Mouse (Mus musculus): ENCODE data around the gene Pofut2. TPM values are rescaled to one million over a fixed set of nuclear protein-coding genes. Genes with fewer than 3 reads are reported as not detected.

Pofut2 gene
- total RNA-seq, 2 experiments from 2014 or later: 29.5 to 30.1 TPM

- Histone ChIP-seq H3K4me3 (no peak overlapping the region), H3K27ac (no peak overlapping the region)
- no peak for TF ChIP-seq CTCF (conservative IDR thresholded peaks at IDR 0.05)
- no peak for DNase-seq (ENCODE audit: low spot score in 2 of 2)
These were observed 31.8 kb downstream of the Pofut2 start for GRCm38 (mm10) chr10:77290624-77291366.

GRCm38 (mm10) chr10:77294691-77295090 lies 35.7 kb downstream of the Pofut2 start:
- 0 out of 2 replicates have a peak overlapping the region, but pooled peaks have one; percentile 3 for H3K27ac ChIP-seq
- TF ChIP-seq CTCF (conservative IDR thresholded peaks at IDR 0.05): no peak
- peak; percentile 42 to 49 for DNase-seq (ENCODE audit: low spot score in 2 of 2)
- no peak overlapping the region for H3K4me3 ChIP-seq

DNA sequence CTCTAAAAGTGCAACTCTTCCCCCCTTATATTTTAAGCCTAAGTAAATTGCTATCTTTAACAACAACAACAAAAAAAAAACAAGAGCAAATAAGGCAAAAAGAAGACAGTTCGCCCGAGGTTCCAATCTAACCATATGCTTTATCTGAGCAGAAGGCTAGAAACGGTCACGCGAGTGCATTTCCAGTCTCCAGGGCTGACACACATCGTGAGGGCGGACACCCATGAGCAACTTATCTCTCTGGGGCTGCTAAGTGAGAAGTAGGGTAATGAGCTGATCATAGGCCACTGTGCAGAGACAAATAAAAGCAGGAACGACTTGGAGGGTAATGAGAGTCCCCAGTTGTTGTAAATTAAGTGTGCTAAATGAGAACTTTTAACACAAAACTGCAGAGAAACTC lies 39.6 kb downstream of the Pofut2 start:
- Histone ChIP-seq H3K27ac (no peak overlapping the region), H3K4me3 (no peak overlapping the region)
- no peak for TF ChIP-seq CTCF (conservative IDR thresholded peaks at IDR 0.05)
- DNase-seq (ENCODE audit: low spot score in 2 of 2): no peak

DNA sequence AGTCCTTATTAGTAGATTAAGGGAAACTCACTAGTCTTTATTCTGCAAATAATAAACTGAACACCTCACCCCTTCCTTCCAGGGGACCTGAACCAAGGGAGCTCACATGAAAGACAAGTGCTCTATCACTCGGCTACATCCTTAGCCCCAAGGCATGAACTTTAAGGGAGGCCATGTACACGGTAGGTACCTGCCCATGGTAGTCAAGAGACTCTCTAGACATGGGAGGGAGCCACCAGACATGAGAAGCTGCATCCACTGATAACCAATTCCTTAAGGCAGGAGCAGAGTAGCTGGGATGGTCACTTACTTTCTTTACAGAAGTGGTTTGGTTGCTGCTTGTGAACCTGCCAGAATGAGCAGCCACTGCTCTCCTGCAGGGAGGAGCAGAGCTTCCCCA lies 40.2 kb downstream of the Pofut2 start:
- no peak for DNase-seq (ENCODE audit: low spot score in 2 of 2)
- no peak overlapping the region for H3K4me3 ChIP-seq
- TF ChIP-seq CTCF (conservative IDR thresholded peaks at IDR 0.05): no peak
- no peak overlapping the region for H3K27ac ChIP-seq

GRCm38 (mm10) chr10:77300237-77300933 lies 41.4 kb downstream of the Pofut2 start:
- DNase-seq (ENCODE audit: low spot score in 2 of 2): no peak
- no peak for TF ChIP-seq CTCF (conservative IDR thresholded peaks at IDR 0.05)
- H3K27ac ChIP-seq: no peak overlapping the region
- no peak overlapping the region for H3K4me3 ChIP-seq

- no peak for TF ChIP-seq CTCF (conservative IDR thresholded peaks at IDR 0.05)
- no peak overlapping the region for H3K27ac ChIP-seq
- DNase-seq (ENCODE audit: low spot score in 2 of 2): no peak
These were observed 41.9 kb downstream of the Pofut2 start for GRCm38 (mm10) chr10:77300934-77301297.

DNA sequence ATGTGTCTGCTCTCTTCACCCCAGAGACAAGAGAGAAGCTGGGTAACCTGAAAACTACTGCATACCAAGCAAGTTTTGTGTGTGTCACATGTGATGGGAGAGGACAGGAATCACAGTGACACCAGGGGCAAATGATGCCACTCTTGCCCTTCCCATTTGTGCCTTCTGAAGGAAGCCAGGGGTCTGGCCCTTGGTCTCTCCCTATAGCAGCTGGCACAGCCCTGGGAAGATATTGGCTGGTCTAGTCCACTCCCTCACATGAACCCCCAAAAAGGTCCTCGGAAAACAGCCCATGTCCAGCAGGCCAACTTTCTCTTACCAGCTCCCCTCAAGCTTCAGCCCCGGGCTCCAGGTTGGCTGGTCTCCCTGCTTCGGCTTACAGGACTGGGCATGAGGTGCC lies 45.3 kb downstream of the Pofut2 start:
- no peak for DNase-seq (ENCODE audit: low spot score in 2 of 2)
- H3K4me3 ChIP-seq: no peak overlapping the region
- no peak for TF ChIP-seq CTCF (conservative IDR thresholded peaks at IDR 0.05)
- no peak overlapping the region for H3K27ac ChIP-seq

More at GRCm38 (mm10) chr10:77300934-77301297, 41.9 kb downstream of the Pofut2 start:
- no peak overlapping the region for H3K4me3 ChIP-seq

GRCm38 (mm10) chr10:77304840-77305533 lies 46.0 kb downstream of the Pofut2 start:
- no peak overlapping the region for H3K27ac ChIP-seq
- DNase-seq (ENCODE audit: low spot score in 2 of 2): no peak
- TF ChIP-seq CTCF (conservative IDR thresholded peaks at IDR 0.05): no peak
- H3K4me3 ChIP-seq: no peak overlapping the region

- no peak overlapping the region for H3K27ac ChIP-seq
- no peak for TF ChIP-seq CTCF (conservative IDR thresholded peaks at IDR 0.05)
- no peak overlapping the region for H3K4me3 ChIP-seq
- no peak for DNase-seq (ENCODE audit: low spot score in 2 of 2)
These were observed 46.7 kb downstream of the Pofut2 start for GRCm38 (mm10) chr10:77305766-77306165.

GRCm38 (mm10) chr10:77308978-77309377 lies 50.0 kb downstream of the Pofut2 start:
- no peak for TF ChIP-seq CTCF (conservative IDR thresholded peaks at IDR 0.05)
- Histone ChIP-seq H3K27ac (no peak overlapping the region), H3K4me3 (no peak overlapping the region)
- no peak for DNase-seq (ENCODE audit: low spot score in 2 of 2)

DNA sequence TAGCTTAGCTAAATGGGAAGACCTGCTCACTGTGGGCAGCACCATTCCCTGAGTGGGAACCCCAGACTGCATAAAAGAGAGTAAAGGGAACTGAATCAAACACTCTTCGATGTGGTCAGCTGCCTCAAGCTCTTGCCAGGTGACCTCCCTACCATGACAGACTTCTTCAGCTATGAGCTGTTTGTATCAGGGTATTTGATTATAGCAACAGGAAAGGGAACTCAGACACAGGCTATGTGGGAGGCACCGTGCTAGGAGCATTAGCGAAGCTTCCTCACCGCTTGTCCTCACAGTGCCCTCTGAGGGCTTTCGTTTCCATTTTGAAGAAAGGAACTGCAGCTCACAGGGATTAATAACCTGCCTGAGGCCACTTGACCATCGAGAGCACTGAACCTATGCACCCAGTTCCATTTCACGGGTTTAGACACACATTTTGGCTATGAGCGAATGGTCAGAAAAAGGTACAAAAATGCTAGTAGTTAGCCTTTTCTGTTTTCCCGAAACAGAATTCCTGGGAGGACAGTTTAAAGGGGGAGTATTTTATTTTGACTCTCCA lies 55.8 kb downstream of the Pofut2 start:
- Histone ChIP-seq H3K27ac (peak overlapping the region; percentile 83), H3K4me3 (no peak overlapping the region)
- DNase-seq (ENCODE audit: low spot score in 2 of 2): no peak
- TF ChIP-seq CTCF (conservative IDR thresholded peaks at IDR 0.05): no peak

- TF ChIP-seq CTCF (conservative IDR thresholded peaks at IDR 0.05): no peak
- H3K27ac ChIP-seq: peak overlapping the region; percentile 83
- H3K4me3 ChIP-seq: no peak overlapping the region
- peak; percentile 67 to 80 for DNase-seq (ENCODE audit: low spot score in 2 of 2)
These were observed 56.7 kb downstream of the Pofut2 start for GRCm38 (mm10) chr10:77315682-77316081.

Other genes with a start within 250 kb of the Pofut2 start
- 10 to 100 TPM; 21.1 to 21.6 TPM for gene Slc19a1, start 227.0 kb upstream of the Pofut2 start, total RNA-seq (2021)
- gene Col18a1, start 92.7 kb upstream of the Pofut2 start, total RNA-seq (2021): 1 to 10 TPM; 3.2 to 4.8 TPM
- 100 to 1,000 TPM; 110 to 120 TPM for gene Adarb1, start 159.1 kb downstream of the Pofut2 start, total RNA-seq (2021)

Data from layer of hippocampus, adult 2 months (tissue).